Mouse (Mus musculus) forebrain, postnatal 0 days (tissue): ENCODE measurements around the gene Smarce1. TPM values are rescaled to one million over a fixed set of nuclear protein-coding genes. Genes with fewer than 3 reads are reported as not detected.

Experiments used
- ATAC-seq: fragments of 200-750 bp; cut with Nextera tagmentation; 2 replicates; pipeline ENCODE4 v1.8.0; 2017; ENCODE audit warnings: mild to moderate bottlenecking, moderate library complexity
- DNase-seq: peaks from one replicate; pipeline ENCODE4 v3.0.0-alpha.2; 2015
- H3K27ac ChIP-seq: fragments of 300-500 bp; sonication (generic); 2 replicates; pipeline ENCODE4 v1.5.1; 2014; ENCODE audit warnings: low read depth, mild to moderate bottlenecking, antibody characterized with exemption, low read length, moderate library complexity, mixed read lengths
- H3K27me3 ChIP-seq: fragments of 300-500 bp; sonication (generic); 2 replicates; pipeline ENCODE4 v1.6.1; 2014; ENCODE audit warnings: mild to moderate bottlenecking, low read length, mixed read lengths; ENCODE audit not compliant: insufficient read depth
- H3K36me3 ChIP-seq: fragments of 300-500 bp; sonication (generic); 2 replicates; pipeline ENCODE4 v1.6.1; 2014; ENCODE audit warnings: mild to moderate bottlenecking, moderate library complexity; ENCODE audit not compliant: insufficient read depth
- H3K4me1 ChIP-seq: fragments of 300-500 bp; sonication (generic); 2 replicates; pipeline ENCODE4 v1.6.1; 2014; ENCODE audit warnings: antibody characterized with exemption; ENCODE audit not compliant: insufficient read depth
- H3K4me2 ChIP-seq: fragments of 300-500 bp; sonication (generic); 2 replicates; pipeline ENCODE4 v1.6.1; 2014; ENCODE audit warnings: low read depth, mild to moderate bottlenecking, moderate library complexity
- H3K4me3 ChIP-seq: fragments of 300-500 bp; sonication (generic); 2 replicates; pipeline ENCODE4 v1.5.1; 2014; ENCODE audit warnings: low read depth, low read length, mixed read lengths
- H3K9ac ChIP-seq: fragments of 300-500 bp; sonication (generic); 2 replicates; pipeline ENCODE4 v1.6.1; 2014; ENCODE audit warnings: mild to moderate bottlenecking
- H3K9me3 ChIP-seq: fragments of 300-500 bp; sonication (generic); 2 replicates; pipeline ENCODE4 v1.6.1; 2016; ENCODE audit warnings: low read length
- CTCF ChIP-seq: sonication (generic); IDR thresholded peaks from 2 replicates; pipeline ENCODE4 v1.5.1; 2016; ENCODE audit warnings: antibody characterized with exemption, control low read depth, low read depth
- WGBS: fragments of 180-500 bp; shearing (Covaris S2); extraction: QIAGEN DNeasy Blood & Tissue Kit; methylation state at CpG from one replicate; pipeline ENCODE4 v1.1.7; 2014; 5-methylcytosine and 5-hydroxymethylcytosine counted together
- polyA plus RNA-seq: library from polyadenylated mRNA; unstranded; fragments of >200 nt; fragmentation: Nextera tagmentation; extraction: Ambion mirVana; gene quantifications from 2 replicates; pipeline ENCODE4 v1.2.1, GENCODE M21; 2015
- total RNA-seq: library from RNA; depleted of rRNA; stranded (reverse); fragments of >200 nt; gene quantifications from 2 replicates; pipeline ENCODE4 v1.2.3, GENCODE M21; 2014; rRNA removed

The Smarce1 gene
- total RNA-seq (116 and 156 TPM in 2 replicates), polyA plus RNA-seq (227 and 228 TPM in 2 replicates)

- H3K4me3 ChIP-seq, result peak within 1 kb of the TSS; percentile 67
- H3K4me2 ChIP-seq, result peak within 1 kb of the TSS; percentile 76
- ATAC-seq (peak; percentile 93), DNase-seq (peak; percentile 91)
- no peaks in the 10 kb centered on the region for H3K27me3 ChIP-seq
- peak within 1 kb of the TSS; percentile 100 for H3K9ac ChIP-seq
- no peaks in the 10 kb centered on the region for H3K9me3 ChIP-seq
- H3K27ac ChIP-seq, result peak within 1 kb of the TSS; percentile 99
- H3K4me1 ChIP-seq, result peaks cover 6% of the 10 kb centered on the region; the same call in 1 of the 2 replicates
- H3K36me3 ChIP-seq, result peaks cover 13% of the 10 kb centered on the region
- under 1% methylated on average over 85 of the region's 87 CpGs for WGBS
- TF ChIP-seq CTCF, result no peak
Observed at GRCm38 (mm10) chr11:99230261-99231048, at the start of gene Smarce1. TSS of gene Smarce1 (minus strand) at chr11:99231017.

GRCm38 (mm10) chr11:99279986-99280385 is 49.2 kb upstream of the Smarce1 start:
- Histone ChIP-seq H3K27ac (no peak overlapping the region), H3K4me3 (no peak overlapping the region), H3K4me1 (no peaks in the 10 kb centered on the region), H3K36me3 (no peaks in the 10 kb centered on the region), H3K9ac (no peak overlapping the region), H3K27me3 (no peaks in the 10 kb centered on the region), H3K4me2 (no peak overlapping the region), H3K9me3 (no peaks in the 10 kb centered on the region)
- WGBS, result 73% methylated on average over 5 of the region's 5 CpGs
- DNase-seq (no peak), ATAC-seq (no peak)
- TF ChIP-seq CTCF, result no peak

GRCm38 (mm10) chr11:99276786-99277185 is 46.0 kb upstream of the Smarce1 start:
- ATAC-seq (no peak), DNase-seq (no peak)
- no peaks in the 10 kb centered on the region for H3K36me3 ChIP-seq
- no peak overlapping the region for H3K4me2 ChIP-seq
- TF ChIP-seq CTCF, result no peak
- no peak overlapping the region for H3K27ac ChIP-seq
- no peaks in the 10 kb centered on the region for H3K27me3 ChIP-seq
- H3K9me3 ChIP-seq, result no peaks in the 10 kb centered on the region
- 54% methylated on average over 7 of the region's 7 CpGs for WGBS
- H3K4me3 ChIP-seq, result no peak overlapping the region
- no peak overlapping the region for H3K9ac ChIP-seq
- H3K4me1 ChIP-seq, result no peaks in the 10 kb centered on the region

DNA sequence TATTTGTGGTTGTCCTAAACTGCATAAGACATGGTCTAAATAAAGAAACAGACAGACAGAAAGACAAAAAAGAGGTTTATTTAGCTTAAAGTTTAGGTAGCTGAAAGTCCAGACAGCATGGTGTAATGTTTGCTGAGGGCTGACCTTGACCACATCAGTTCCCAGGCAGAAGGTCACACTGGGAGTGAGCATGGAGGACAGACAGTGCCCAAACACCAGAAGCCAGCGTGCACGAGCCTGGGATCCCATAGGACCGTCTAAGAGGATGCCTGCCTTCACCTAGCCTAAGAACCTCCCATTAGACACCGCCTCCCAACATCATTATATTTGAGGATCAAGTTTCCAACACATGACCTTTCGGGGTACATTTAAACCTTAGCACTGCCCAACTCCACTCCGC is 44.8 kb upstream of the Smarce1 start:
- H3K9ac ChIP-seq, result no peak overlapping the region
- DNase-seq, result no peak
- WGBS, result 85% methylated on average over 6 of the region's 6 CpGs
- no peaks in the 10 kb centered on the region for H3K27me3 ChIP-seq
- no peak for ATAC-seq
- no peak overlapping the region for H3K4me3 ChIP-seq
- no peak for TF ChIP-seq CTCF
- H3K36me3 ChIP-seq, result no peaks in the 10 kb centered on the region
- no peak overlapping the region for H3K27ac ChIP-seq
- H3K4me2 ChIP-seq, result no peak overlapping the region
- H3K4me1 ChIP-seq, result no peaks in the 10 kb centered on the region
- no peaks in the 10 kb centered on the region for H3K9me3 ChIP-seq

GRCm38 (mm10) chr11:99272721-99273120 is 41.9 kb upstream of the Smarce1 start:
- Histone ChIP-seq H3K9ac (no peak overlapping the region), H3K27me3 (no peaks in the 10 kb centered on the region), H3K4me2 (no peak overlapping the region), H3K27ac (no peak overlapping the region), H3K9me3 (no peaks in the 10 kb centered on the region), H3K36me3 (no peaks in the 10 kb centered on the region), H3K4me3 (no peak overlapping the region), H3K4me1 (no peaks in the 10 kb centered on the region)
- TF ChIP-seq CTCF, result no peak
- no peak for ATAC-seq
- WGBS, result 85% methylated on average over 4 of the region's 4 CpGs
- DNase-seq, result no peak

GRCm38 (mm10) chr11:99269192-99269591 is 38.4 kb upstream of the Smarce1 start:
- Histone ChIP-seq H3K4me2 (no peak overlapping the region), H3K27ac (no peak overlapping the region)
- WGBS, result 78% methylated on average over 7 of the region's 7 CpGs

GRCm38 (mm10) chr11:99265796-99266195 is 35.0 kb upstream of the Smarce1 start:
- TF ChIP-seq CTCF, result no peak
- H3K9me3 ChIP-seq, result no peaks in the 10 kb centered on the region
- WGBS, result 21% methylated on average over 9 of the region's 9 CpGs
- no peak overlapping the region for H3K9ac ChIP-seq
- DNase-seq (no peak), ATAC-seq (no peak)
- H3K27me3 ChIP-seq, result no peaks in the 10 kb centered on the region
- H3K4me2 ChIP-seq, result no peak overlapping the region
- H3K36me3 ChIP-seq, result no peaks in the 10 kb centered on the region
- H3K4me3 ChIP-seq, result no peak overlapping the region
- H3K27ac ChIP-seq, result no peak overlapping the region
- no peaks in the 10 kb centered on the region for H3K4me1 ChIP-seq

More at GRCm38 (mm10) chr11:99269192-99269591, 38.4 kb upstream of the Smarce1 start:
- DNase-seq (no peak), ATAC-seq (no peak)
- Histone ChIP-seq H3K9ac (no peak overlapping the region), H3K36me3 (no peaks in the 10 kb centered on the region), H3K4me1 (no peaks in the 10 kb centered on the region), H3K27me3 (no peaks in the 10 kb centered on the region), H3K9me3 (no peaks in the 10 kb centered on the region), H3K4me3 (no peak overlapping the region)
- no peak for TF ChIP-seq CTCF
